Mouse (Mus musculus) splenic B cell, adult 2 months (primary cell): Measurements from ENCODE around the gene Rbm47.
A peak's percentile ranks its signal among the peaks of the same experiment; 100 is the strongest.

Experiments
- DNase-seq: peaks from one replicate; pipeline ENCODE4 v3.0.0-alpha.2; 2011; ENCODE audit warnings: low read depth, low spot score
- H3K27me3 ChIP-seq: 2 replicates; pipeline ENCODE4 v1.6.1; 2012; ENCODE audit warnings: mild to moderate bottlenecking, low read length, moderate library complexity, mixed read lengths; ENCODE audit not compliant: control insufficient read depth, poor library complexity, insufficient read depth, severe bottlenecking
- H3K36me3 ChIP-seq: 2 replicates; pipeline ENCODE4 v1.6.1; 2012; ENCODE audit warnings: mild to moderate bottlenecking, low read length, moderate library complexity, mixed read lengths; ENCODE audit not compliant: control insufficient read depth, poor library complexity, insufficient read depth, severe bottlenecking

Gene Rbm47

DNA sequence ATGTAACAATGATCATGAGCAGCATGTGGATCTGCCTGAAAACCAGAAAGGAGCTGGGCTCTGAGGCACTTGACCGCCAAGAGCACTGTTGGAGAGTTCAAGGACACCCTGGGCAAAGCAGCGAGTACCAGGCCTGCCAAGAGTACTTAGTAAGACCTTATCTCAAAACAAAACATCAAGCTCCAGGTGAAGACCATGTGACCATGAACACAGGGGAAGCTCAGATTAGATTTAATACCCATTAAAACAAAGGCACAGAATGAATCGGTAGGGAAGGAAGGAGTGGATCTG is 110.0 kb downstream of the Rbm47 start:
- no peak for DNase-seq
- Histone ChIP-seq H3K36me3 (no peaks in the 10 kb centered on the region), H3K27me3 (no peaks in the 10 kb centered on the region)

GRCm38 (mm10) chr5:66062046-66062929 is 110.6 kb downstream of the Rbm47 start:
- DNase-seq = peak; percentile 59
- Histone ChIP-seq H3K27me3 (no peaks in the 10 kb centered on the region), H3K36me3 (no peaks in the 10 kb centered on the region)

- no peak for DNase-seq
- Histone ChIP-seq H3K36me3 (no peaks in the 10 kb centered on the region), H3K27me3 (no peaks in the 10 kb centered on the region)
Observed at GRCm38 (mm10) chr5:66061667-66062045, 111.3 kb downstream of the Rbm47 start.

DNA sequence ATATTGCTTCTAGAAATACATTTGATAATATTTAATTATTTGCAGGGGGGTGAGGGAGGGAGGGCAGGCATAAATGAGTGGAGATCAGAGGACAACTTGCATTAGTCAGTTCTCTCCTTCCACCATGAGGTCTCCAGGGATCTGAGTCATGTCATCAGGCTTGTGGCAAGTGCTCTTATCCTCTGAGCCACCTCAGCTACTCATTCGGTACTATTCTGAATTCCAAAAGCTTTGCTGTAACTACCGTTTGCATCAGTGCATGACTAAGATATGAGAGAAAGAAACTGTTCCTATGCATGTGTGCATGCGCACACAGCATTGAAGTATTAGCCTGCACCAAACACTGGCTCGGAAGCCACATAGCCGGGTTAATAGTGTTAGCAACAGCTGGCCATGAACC is 114.1 kb downstream of the Rbm47 start:
- H3K27me3 ChIP-seq = no peaks in the 10 kb centered on the region
- H3K36me3 ChIP-seq = no peaks in the 10 kb centered on the region
- no peak for DNase-seq

GRCm38 (mm10) chr5:66056680-66057079 is 116.2 kb downstream of the Rbm47 start:
- no peaks in the 10 kb centered on the region for H3K27me3 ChIP-seq
- no peaks in the 10 kb centered on the region for H3K36me3 ChIP-seq
- peak; percentile 33 for DNase-seq

- H3K36me3 ChIP-seq = no peaks in the 10 kb centered on the region
- no peaks in the 10 kb centered on the region for H3K27me3 ChIP-seq
- no peak for DNase-seq
Observed at GRCm38 (mm10) chr5:66054394-66054793, 118.5 kb downstream of the Rbm47 start.

GRCm38 (mm10) chr5:66052777-66053548 is 120.0 kb downstream of the Rbm47 start:
- no peaks in the 10 kb centered on the region for H3K36me3 ChIP-seq
- H3K27me3 ChIP-seq = no peaks in the 10 kb centered on the region

GRCm38 (mm10) chr5:66050841-66051240 is 122.1 kb downstream of the Rbm47 start:
- no peaks in the 10 kb centered on the region for H3K27me3 ChIP-seq
- no peaks in the 10 kb centered on the region for H3K36me3 ChIP-seq
- no peak for DNase-seq

More at GRCm38 (mm10) chr5:66052777-66053548, 120.0 kb downstream of the Rbm47 start:
- no peak for DNase-seq

DNA sequence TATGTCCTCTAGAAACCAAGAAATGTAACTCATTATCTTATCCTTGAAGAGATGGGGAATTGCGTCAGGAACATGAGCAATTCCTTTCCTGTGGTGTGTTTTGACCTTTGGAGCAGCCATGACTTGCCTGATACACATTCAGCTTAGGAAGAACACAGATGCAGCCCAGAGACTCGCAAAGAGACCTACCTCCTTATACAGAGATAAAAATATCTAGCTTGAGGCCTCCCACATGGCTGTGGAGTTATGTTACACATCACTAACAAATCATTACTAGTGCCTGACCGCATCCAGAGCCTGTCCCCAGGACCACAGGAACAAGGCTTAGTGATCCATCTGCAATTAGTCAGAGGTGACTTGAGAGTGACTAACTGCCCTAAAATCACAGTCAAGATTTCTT is 126.6 kb downstream of the Rbm47 start:
- DNase-seq = no peak
- H3K27me3 ChIP-seq = no peaks in the 10 kb centered on the region
- H3K36me3 ChIP-seq = no peaks in the 10 kb centered on the region

GRCm38 (mm10) chr5:66043897-66044296 is 129.0 kb downstream of the Rbm47 start:
- DNase-seq = no peak
- Histone ChIP-seq H3K27me3 (no peaks in the 10 kb centered on the region), H3K36me3 (no peaks in the 10 kb centered on the region)

GRCm38 (mm10) chr5:66042651-66043340 is 130.1 kb downstream of the Rbm47 start:
- Histone ChIP-seq H3K27me3 (no peaks in the 10 kb centered on the region), H3K36me3 (no peaks in the 10 kb centered on the region)
- no peak for DNase-seq

GRCm38 (mm10) chr5:66040744-66041279 is 132.1 kb downstream of the Rbm47 start:
- H3K36me3 ChIP-seq = no peaks in the 10 kb centered on the region
- no peak for DNase-seq
- H3K27me3 ChIP-seq = no peaks in the 10 kb centered on the region

DNA sequence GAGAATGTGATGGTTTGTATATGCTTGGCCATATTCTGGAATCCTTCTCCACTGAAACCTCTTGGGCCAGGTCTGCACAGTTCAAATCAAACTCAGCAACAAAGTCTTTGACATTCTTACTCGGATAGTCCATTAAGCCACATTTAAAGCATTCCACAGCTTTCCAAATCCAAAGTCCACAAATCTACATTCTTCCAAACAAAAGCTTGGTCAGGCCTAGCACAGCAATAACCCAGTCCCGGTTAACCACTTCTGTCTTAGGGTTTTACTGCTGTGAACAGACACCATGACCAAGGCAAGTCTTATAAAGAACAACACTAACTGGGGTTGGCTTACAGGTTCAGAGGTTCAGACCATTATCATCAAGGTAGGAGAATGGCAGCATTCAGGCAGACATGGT is 133.1 kb downstream of the Rbm47 start:
- DNase-seq = no peak
- Histone ChIP-seq H3K36me3 (no peaks in the 10 kb centered on the region), H3K27me3 (no peaks in the 10 kb centered on the region)

GRCm38 (mm10) chr5:66037066-66037465 is 135.9 kb downstream of the Rbm47 start:
- no peaks in the 10 kb centered on the region for H3K36me3 ChIP-seq
- no peak for DNase-seq
- H3K27me3 ChIP-seq = no peaks in the 10 kb centered on the region
